Mouse (Mus musculus): ENCODE results near the gene D930007J09Rik. TPM values are rescaled to one million over a fixed set of nuclear protein-coding genes. Genes with fewer than 3 reads are reported as not detected.

The D930007J09Rik gene
- total RNA-seq (2021): not detected

- DNase-seq: peak; percentile 58
These were observed at the start of gene D930007J09Rik for GRCm38 (mm10) chr13:32802259-32803081. TSS of gene D930007J09Rik (minus strand) at chr13:32802849.

- peak; percentile 55 for DNase-seq
These were observed 49.3 kb upstream of the D930007J09Rik start for GRCm38 (mm10) chr13:32851967-32852366.

GRCm38 (mm10) chr13:32850668-32851404 is 48.2 kb upstream of the D930007J09Rik start, which contains the start of gene Serpinb1a:
TSS of gene Serpinb1a (minus strand) at chr13:32851185.
- peak; percentile 75 for DNase-seq

GRCm38 (mm10) chr13:32850156-32850555 is 47.5 kb upstream of the D930007J09Rik start:
- DNase-seq: peak; percentile 10

GRCm38 (mm10) chr13:32849531-32850123 is 47.0 kb upstream of the D930007J09Rik start:
- no peak for DNase-seq

GRCm38 (mm10) chr13:32849092-32849491 is 46.4 kb upstream of the D930007J09Rik start:
- no peak for DNase-seq

GRCm38 (mm10) chr13:32846221-32846620 is 43.6 kb upstream of the D930007J09Rik start:
- DNase-seq: no peak

GRCm38 (mm10) chr13:32841349-32841748 is 38.7 kb upstream of the D930007J09Rik start:
- DNase-seq: no peak

- no peak for DNase-seq
These were observed 36.7 kb upstream of the D930007J09Rik start for GRCm38 (mm10) chr13:32839314-32839713.

GRCm38 (mm10) chr13:32834513-32834912 is 31.9 kb upstream of the D930007J09Rik start:
- DNase-seq: no peak

GRCm38 (mm10) chr13:32833237-32833636 is 30.6 kb upstream of the D930007J09Rik start:
- no peak for DNase-seq

- DNase-seq: no peak
These were observed 30.1 kb upstream of the D930007J09Rik start for GRCm38 (mm10) chr13:32832776-32833175.

- no peak for DNase-seq
These were observed 29.0 kb upstream of the D930007J09Rik start for GRCm38 (mm10) chr13:32831505-32832273.

- no peak for DNase-seq
These were observed 26.2 kb upstream of the D930007J09Rik start for GRCm38 (mm10) chr13:32828886-32829285.

- peak; percentile 69 for DNase-seq
These were observed 25.3 kb upstream of the D930007J09Rik start for GRCm38 (mm10) chr13:32827951-32828350.

GRCm38 (mm10) chr13:32827111-32827822 is 24.6 kb upstream of the D930007J09Rik start:
- DNase-seq: no peak

GRCm38 (mm10) chr13:32825546-32825945 is 22.9 kb upstream of the D930007J09Rik start:
- DNase-seq: no peak

GRCm38 (mm10) chr13:32824377-32825330 is 22.0 kb upstream of the D930007J09Rik start:
- no peak for DNase-seq

GRCm38 (mm10) chr13:32823126-32823525 is 20.5 kb upstream of the D930007J09Rik start:
- no peak for DNase-seq

GRCm38 (mm10) chr13:32821671-32822070 is 19.0 kb upstream of the D930007J09Rik start:
- DNase-seq: no peak

Data from heart, postnatal 4 days (tissue).